Mouse (Mus musculus) stomach, embryonic 16.5 days (tissue): ENCODE measurements around the gene Lrrtm3. TPM values are rescaled to one million over a fixed set of nuclear protein-coding genes. Genes with fewer than 3 reads are reported as not detected.

Source experiments
- ATAC-seq: fragments of 200-750 bp; cut with Nextera tagmentation; 2 replicates; pipeline ENCODE4 v1.8.0; 2017; ENCODE audit warnings: moderate number of reproducible peaks, moderate TSS enrichment; ENCODE audit not compliant: insufficient read depth, low FRiP score
- H3K27ac ChIP-seq: fragments of 300-500 bp; sonication (generic); 2 replicates; pipeline ENCODE4 v1.5.1; 2014; ENCODE audit warnings: low read length
- H3K27me3 ChIP-seq: fragments of 300-500 bp; sonication (generic); 2 replicates; pipeline ENCODE4 v1.6.1; 2014; ENCODE audit warnings: low read length, control low read depth, mixed read lengths; ENCODE audit not compliant: control insufficient read depth, insufficient read depth
- H3K36me3 ChIP-seq: fragments of 300-500 bp; sonication (generic); 2 replicates; pipeline ENCODE4 v1.6.1; 2014; ENCODE audit warnings: low read length; ENCODE audit not compliant: control insufficient read depth, insufficient read depth
- H3K4me1 ChIP-seq: fragments of 300-500 bp; sonication (generic); 2 replicates; pipeline ENCODE4 v1.6.1; 2014; ENCODE audit warnings: low read length, control low read depth, mixed read lengths; ENCODE audit not compliant: control insufficient read depth, insufficient read depth
- H3K4me2 ChIP-seq: fragments of 300-500 bp; sonication (generic); 2 replicates; pipeline ENCODE4 v1.6.1; 2014; ENCODE audit warnings: low read depth, low read length, mixed read lengths
- H3K4me3 ChIP-seq: fragments of 300-500 bp; sonication (generic); replicated peaks from 2 replicates; pipeline ENCODE4 v1.5.1; 2014; ENCODE audit warnings: mild to moderate bottlenecking, low read length
- H3K9ac ChIP-seq: fragments of 300-500 bp; sonication (generic); 2 replicates; pipeline ENCODE4 v1.6.1; 2014; ENCODE audit warnings: low read length
- H3K9me3 ChIP-seq: fragments of 300-500 bp; sonication (generic); replicated peaks from 2 replicates; pipeline ENCODE4 v1.6.1; 2016; ENCODE audit warnings: low read length, control low read depth; ENCODE audit not compliant: control insufficient read depth
- WGBS: fragments of 180-500 bp; shearing (Covaris S2); extraction: QIAGEN DNeasy Blood & Tissue Kit; methylation state at CpG from one replicate; pipeline ENCODE4 v1.1.7; 2014; 5-methylcytosine and 5-hydroxymethylcytosine counted together
- polyA plus RNA-seq: library from polyadenylated mRNA; unstranded; fragments of >200 nt; fragmentation: Nextera tagmentation; extraction: Ambion mirVana; gene quantifications from 2 replicates; pipeline ENCODE4 v1.2.1, GENCODE M21; 2015

The Lrrtm3 gene
- polyA plus RNA-seq, 1 experiment from 2014 or later: 4.0 TPM

DNA sequence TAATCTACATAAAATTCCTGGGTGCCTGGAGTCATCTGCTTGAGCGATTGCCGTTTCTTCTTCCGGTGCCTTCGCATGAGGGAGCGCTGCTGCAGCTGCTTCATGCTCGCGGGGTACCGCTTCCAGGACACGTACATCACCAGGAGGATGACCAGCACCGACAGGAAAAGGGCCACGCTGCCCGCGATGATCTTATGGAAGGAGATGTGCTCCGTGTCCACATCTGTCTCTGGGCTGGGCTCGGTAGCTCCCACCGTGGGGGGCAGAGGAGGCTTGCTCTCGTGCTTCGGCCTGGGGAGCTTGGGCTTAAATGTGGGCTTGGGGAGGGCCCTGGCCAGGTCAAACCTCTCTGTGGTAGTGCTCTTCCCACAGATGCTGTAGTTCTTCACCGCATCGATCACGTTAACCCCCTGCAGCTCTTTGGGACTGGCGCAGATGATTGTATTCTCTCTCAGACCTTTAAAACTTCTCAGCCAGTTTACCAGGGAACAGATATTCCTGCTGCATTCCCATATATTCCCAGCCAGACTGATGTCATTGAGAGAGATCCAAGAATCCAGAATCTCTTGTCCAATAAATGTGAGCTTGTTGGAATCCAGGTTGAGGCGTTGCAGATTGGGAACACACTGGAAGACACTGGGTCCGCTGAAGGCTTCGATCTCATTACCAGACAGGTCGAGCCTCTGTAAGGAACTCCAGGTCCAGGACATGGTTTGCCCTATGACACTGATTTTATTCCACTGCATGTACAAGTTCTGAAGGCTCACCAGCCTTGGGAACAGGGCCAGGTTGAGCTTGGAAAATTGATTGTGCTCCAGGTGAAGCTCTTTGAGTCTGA is 1.9 kb downstream of the Lrrtm3 start:
- peak overlapping the region; percentile 52 for H3K9ac ChIP-seq
- H3K4me1 ChIP-seq: peaks cover 2% of the 10 kb centered on the region; the same call in 1 of the 2 replicates
- no peak for ATAC-seq
- no peak overlapping the region for H3K27ac ChIP-seq
- H3K4me3 ChIP-seq: peak overlapping the region; percentile 45
- 6% methylated on average over 26 of the region's 26 CpGs for WGBS
- H3K27me3 ChIP-seq: peaks cover 8% of the 10 kb centered on the region; the same call in 1 of the 2 replicates
- H3K36me3 ChIP-seq: no peaks in the 10 kb centered on the region
- peak overlapping the region; percentile 68 for H3K4me2 ChIP-seq
- H3K9me3 ChIP-seq: no peaks in the 10 kb centered on the region

DNA sequence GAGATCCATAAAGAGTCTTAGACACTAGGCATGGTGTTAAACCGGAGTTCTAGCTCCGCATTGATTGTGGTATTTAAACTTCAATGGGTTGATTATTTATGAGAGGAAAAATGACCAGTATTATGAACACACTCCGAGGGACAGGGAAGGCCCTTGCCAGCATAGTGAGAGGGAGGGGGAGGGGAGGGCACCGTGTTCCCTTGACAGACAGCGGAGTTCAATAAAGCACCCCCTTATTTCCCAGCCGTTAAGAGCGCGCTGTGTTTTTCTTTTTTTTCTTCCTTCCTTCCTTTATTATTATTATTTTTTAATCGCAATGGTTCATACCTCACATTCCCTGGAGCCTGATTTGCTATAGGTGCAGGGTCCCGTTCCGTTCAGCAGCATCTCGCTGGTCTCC is 2.6 kb downstream of the Lrrtm3 start:
- Histone ChIP-seq H3K4me2 (peak overlapping the region; percentile 68), H3K9ac (peak overlapping the region; percentile 52), H3K4me1 (peaks cover 2% of the 10 kb centered on the region; the same call in 1 of the 2 replicates), H3K9me3 (no peaks in the 10 kb centered on the region), H3K36me3 (no peaks in the 10 kb centered on the region), H3K27ac (no peak overlapping the region), H3K27me3 (peaks cover 8% of the 10 kb centered on the region; the same call in 1 of the 2 replicates), H3K4me3 (peak overlapping the region; percentile 45)
- no peak for ATAC-seq
- WGBS: 2% methylated on average over 12 of the region's 12 CpGs

- WGBS: 6% methylated on average over 12 of the region's 12 CpGs
- Histone ChIP-seq H3K4me3 (peak overlapping the region; percentile 45), H3K27me3 (peaks cover 8% of the 10 kb centered on the region; the same call in 1 of the 2 replicates), H3K9ac (no peak overlapping the region; the same call in none of the 2 replicates), H3K27ac (peak overlapping the region; percentile 26; the same call in 1 of the 2 replicates), H3K4me2 (peak overlapping the region; percentile 68), H3K9me3 (no peaks in the 10 kb centered on the region), H3K36me3 (no peaks in the 10 kb centered on the region), H3K4me1 (peaks cover 2% of the 10 kb centered on the region; the same call in 1 of the 2 replicates)
- ATAC-seq: peak; percentile 43
Measured at GRCm38 (mm10) chr10:64086567-64087391, 3.3 kb downstream of the Lrrtm3 start.

- Histone ChIP-seq H3K27me3 (peaks cover 8% of the 10 kb centered on the region; the same call in 1 of the 2 replicates), H3K36me3 (no peaks in the 10 kb centered on the region), H3K4me2 (0 out of 2 replicates have a peak overlapping the region, but pooled peaks have one; percentile 68), H3K27ac (peak overlapping the region; percentile 26; the same call in 1 of the 2 replicates), H3K4me1 (peaks cover 2% of the 10 kb centered on the region; the same call in 1 of the 2 replicates), H3K9ac (no peak overlapping the region), H3K9me3 (no peaks in the 10 kb centered on the region), H3K4me3 (peak overlapping the region; percentile 45)
- no peak for ATAC-seq
- WGBS: 56% methylated on average over 16 of the region's 16 CpGs
Measured at GRCm38 (mm10) chr10:64086183-64086566, 3.9 kb downstream of the Lrrtm3 start.

DNA sequence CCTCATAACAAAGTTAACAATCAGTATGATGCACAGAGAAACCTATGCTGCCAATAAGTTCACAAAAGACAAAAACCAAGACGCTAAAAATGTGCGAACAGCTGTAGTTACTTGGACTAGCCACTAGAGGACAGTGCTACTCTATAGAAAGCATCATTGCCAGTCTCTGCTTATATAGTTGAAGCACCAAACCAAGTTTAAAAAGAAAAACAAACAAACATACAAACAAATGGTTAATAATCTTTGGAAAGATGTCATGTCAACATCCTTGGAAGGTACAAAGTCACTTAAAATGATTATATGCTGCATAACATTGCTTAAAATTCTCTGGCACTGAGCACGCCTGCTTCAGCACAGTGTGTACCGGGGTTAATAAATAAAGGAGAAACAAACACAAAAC is 5.6 kb downstream of the Lrrtm3 start:
- ATAC-seq: no peak
- Histone ChIP-seq H3K4me3 (no peak overlapping the region), H3K4me1 (no peaks in the 10 kb centered on the region; the same call in 1 of the 2 replicates), H3K9me3 (no peaks in the 10 kb centered on the region), H3K9ac (no peak overlapping the region), H3K27ac (no peak overlapping the region), H3K4me2 (no peak overlapping the region), H3K36me3 (no peaks in the 10 kb centered on the region), H3K27me3 (peaks cover 8% of the 10 kb centered on the region; the same call in 1 of the 2 replicates)
- 35% methylated on average over 4 of the region's 4 CpGs for WGBS

- Histone ChIP-seq H3K36me3 (no peaks in the 10 kb centered on the region), H3K4me1 (no peaks in the 10 kb centered on the region; the same call in 1 of the 2 replicates), H3K9me3 (no peaks in the 10 kb centered on the region), H3K4me3 (no peak overlapping the region), H3K27ac (no peak overlapping the region), H3K9ac (no peak overlapping the region), H3K27me3 (peaks cover 8% of the 10 kb centered on the region; the same call in 1 of the 2 replicates), H3K4me2 (no peak overlapping the region)
- no peak for ATAC-seq
- WGBS: 52% methylated on average over 11 of the region's 11 CpGs
Measured at GRCm38 (mm10) chr10:64083813-64084212, 6.3 kb downstream of the Lrrtm3 start.

DNA sequence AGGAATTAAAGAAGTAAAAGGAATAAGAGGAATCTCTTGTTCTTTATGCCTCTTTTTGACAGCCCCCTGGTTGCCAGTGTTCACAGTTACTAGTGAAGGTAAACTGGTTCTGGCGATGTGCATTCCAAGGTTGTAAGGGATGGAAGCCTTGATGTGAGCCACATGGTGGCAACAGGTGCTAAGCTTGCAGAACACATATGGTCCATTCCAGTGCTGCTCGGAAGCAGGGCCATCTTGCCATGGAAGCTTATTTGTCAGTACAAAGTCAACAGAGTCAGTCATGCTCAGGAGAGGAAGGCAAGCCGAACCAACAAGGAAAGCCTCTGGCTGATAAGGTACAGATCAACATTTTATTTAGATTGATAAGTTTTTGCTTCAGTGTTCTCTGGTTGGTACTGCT is 7.7 kb downstream of the Lrrtm3 start:
- Histone ChIP-seq H3K4me3 (no peak overlapping the region), H3K27ac (no peak overlapping the region), H3K36me3 (no peaks in the 10 kb centered on the region), H3K27me3 (no peaks in the 10 kb centered on the region; the same call in 1 of the 2 replicates), H3K9ac (no peak overlapping the region), H3K9me3 (no peaks in the 10 kb centered on the region), H3K4me2 (no peak overlapping the region), H3K4me1 (no peaks in the 10 kb centered on the region)
- WGBS: 46% methylated on average over 3 of the region's 3 CpGs
- ATAC-seq: no peak

DNA sequence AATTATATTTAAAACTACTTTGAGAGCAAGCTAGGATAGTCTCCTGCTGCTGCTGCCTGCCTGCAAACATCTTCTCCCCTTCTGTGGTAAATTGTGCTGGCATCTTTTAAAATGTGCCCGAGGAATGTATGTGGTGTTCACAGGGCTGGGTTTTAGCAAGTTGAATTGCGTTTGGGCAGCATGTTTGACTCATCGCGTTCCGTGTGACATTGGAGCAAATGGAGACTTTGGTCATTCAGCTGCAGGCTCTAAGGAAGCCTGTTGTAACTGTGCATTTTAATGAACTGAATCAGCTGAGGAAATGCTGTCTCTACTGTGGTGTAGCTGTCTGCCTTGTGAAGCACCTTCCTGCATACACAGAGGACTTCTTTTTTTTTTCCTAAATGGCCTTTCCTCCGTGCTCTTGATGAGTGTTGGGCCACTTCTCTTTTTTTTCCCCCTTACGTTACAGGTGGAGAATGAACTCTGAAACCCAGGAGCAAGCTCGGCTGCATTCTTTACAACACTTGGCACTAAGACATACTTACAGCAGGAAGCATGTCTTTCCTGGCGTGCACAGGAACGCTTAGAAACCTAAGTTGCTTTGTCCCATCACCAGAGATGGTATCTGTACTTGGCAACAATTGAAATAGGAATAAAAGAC is 13.5 kb downstream of the Lrrtm3 start:
- Histone ChIP-seq H3K4me2 (no peak overlapping the region), H3K9ac (no peak overlapping the region), H3K36me3 (no peaks in the 10 kb centered on the region), H3K27ac (no peak overlapping the region), H3K4me1 (no peaks in the 10 kb centered on the region), H3K4me3 (no peak overlapping the region), H3K27me3 (no peaks in the 10 kb centered on the region), H3K9me3 (no peaks in the 10 kb centered on the region)
- 51% methylated on average over 10 of the region's 10 CpGs for WGBS
- ATAC-seq: no peak
